ENCODE assay signal across 9 mouse cellular contexts in genomic region chr12:14315780-14316179, GRCm38 (mm10).
DNase-seq lines count a peak whose midpoint lies in the region; ATAC-seq and TF ChIP-seq lines count a peak whose summit lies in the region.
"Had no signal": no experiment of that assay in that cellular context is flagged by ENCODE, and none has a peak within 500 bp of the region (broad histone marks: within the 10 kb centered on the region; RNA-seq: fewer than 3 reads in every experiment).

No protein-coding gene starts in this region.

- no peak for ATAC-seq in limb, embryonic 14.5 days (ENCODE audit: low FRiP score, low read depth)
- no peak for ATAC-seq in megakaryocyte, adult 5-6 weeks (ENCODE audit: poor library complexity, severe bottlenecking)
- no peak for ATAC-seq in midbrain, embryonic 16.5 days

- no peak overlapping the region for H3K4me2 ChIP-seq in limb, embryonic 14.5 days (replicated peaks; ENCODE audit: low read depth, low read length, severe bottlenecking)
- H3K4me2 ChIP-seq in midbrain, embryonic 16.5 days (ENCODE audit: low read length), result no peak overlapping the region
- H3K4me2 ChIP-seq: neural tube, embryonic 12.5 days had no signal

- no peaks in the 10 kb centered on the region for H3K9me3 ChIP-seq in limb, embryonic 14.5 days (ENCODE audit: control insufficient read depth, low read length)
- H3K9me3 ChIP-seq in limb, embryonic 10.5 days (replicated peaks), result no peaks in the 10 kb centered on the region
- H3K9me3 ChIP-seq in midbrain, embryonic 16.5 days (replicated peaks; ENCODE audit: control insufficient read depth, low read length, poor library complexity, severe bottlenecking), result no peaks in the 10 kb centered on the region
- H3K9me3 ChIP-seq: neural tube, embryonic 12.5 days had no signal

- no peak overlapping the region for H3K27ac ChIP-seq in limb, embryonic 14.5 days (replicated peaks; ENCODE audit: low read depth, low read length)
- H3K27ac ChIP-seq in limb, embryonic 10.5 days, result no peak overlapping the region
- no peak overlapping the region for H3K27ac ChIP-seq in midbrain, embryonic 16.5 days (ENCODE audit: low read length)
- H3K27ac ChIP-seq: neural tube, embryonic 12.5 days had no signal

- no peak overlapping the region for H3K9ac ChIP-seq in limb, embryonic 14.5 days (ENCODE audit: low read depth, low read length, severe bottlenecking)
- H3K9ac ChIP-seq in midbrain, embryonic 16.5 days (ENCODE audit: low read depth, low read length), result no peak overlapping the region
- H3K9ac ChIP-seq: neural tube, embryonic 12.5 days had no signal

- TF ChIP-seq POLR2A in limb, embryonic 14.5 days (IDR thresholded peaks at IDR 0.05; ENCODE audit: borderline replicate concordance, extremely low read depth, insufficient read depth, insufficient read length), result no peak
- TF ChIP-seq POLR2A in brain, embryonic 14.5 days (IDR thresholded peaks at IDR 0.05; ENCODE audit: borderline replicate concordance, extremely low read depth, insufficient read depth, insufficient read length, poor library complexity, severe bottlenecking), result no peak

- intact Hi-C loops in left cerebral cortex, postnatal 14 days (cut with DNase I), result loop anchor here (5.0 to 10.0 kb wide), 2 partner anchors 163 to 471 kb away; partner anchors contain the start of gene Fam84a

- H3K27me3 ChIP-seq in limb, embryonic 14.5 days (ENCODE audit: control insufficient read depth, insufficient read depth, low read length), result no peaks in the 10 kb centered on the region
- H3K27me3 ChIP-seq in limb, embryonic 10.5 days (ENCODE audit: low read depth, poor library complexity, severe bottlenecking), result no peaks in the 10 kb centered on the region
- H3K27me3 ChIP-seq in midbrain, embryonic 16.5 days (ENCODE audit: control insufficient read depth, insufficient read depth, low read depth, low read length), result no peaks in the 10 kb centered on the region
- H3K27me3 ChIP-seq: neural tube, embryonic 12.5 days had no signal

- TF ChIP-seq CTCF in brain, embryonic 14.5 days (IDR thresholded peaks at IDR 0.05; ENCODE audit: borderline replicate concordance, extremely low read depth, insufficient read depth, insufficient read length), result peak; percentile 18; the same call in 1 of the 2 replicates

- H3K4me3 ChIP-seq in limb, embryonic 14.5 days (replicated peaks; ENCODE audit: low read length), result no peak overlapping the region
- no peak overlapping the region for H3K4me3 ChIP-seq in limb, embryonic 10.5 days
- H3K4me3 ChIP-seq in midbrain, embryonic 16.5 days (ENCODE audit: low read depth, low read length), result no peak overlapping the region
- H3K4me3 ChIP-seq: neural tube, embryonic 12.5 days had no signal

- no peaks in the 10 kb centered on the region for H3K36me3 ChIP-seq in limb, embryonic 14.5 days (ENCODE audit: control insufficient read depth, insufficient read depth, low read length)
- no peaks in the 10 kb centered on the region for H3K36me3 ChIP-seq in limb, embryonic 10.5 days
- no peaks in the 10 kb centered on the region for H3K36me3 ChIP-seq in midbrain, embryonic 16.5 days (ENCODE audit: control insufficient read depth, insufficient read depth, low read length)
- H3K36me3 ChIP-seq: neural tube, embryonic 12.5 days had no signal

- 67% methylated on average over 5 of the region's 5 CpGs for WGBS in limb, embryonic 14.5 days
- WGBS in limb, embryonic 10.5 days, result 81% methylated on average over 5 of the region's 5 CpGs
- WGBS in midbrain, embryonic 16.5 days, result 62% methylated on average over 5 of the region's 5 CpGs

- H3K4me1 ChIP-seq in limb, embryonic 14.5 days (ENCODE audit: control insufficient read depth, insufficient read depth, low read length), result no peaks in the 10 kb centered on the region
- no peaks in the 10 kb centered on the region for H3K4me1 ChIP-seq in limb, embryonic 10.5 days
- H3K4me1 ChIP-seq in midbrain, embryonic 16.5 days (ENCODE audit: control insufficient read depth, insufficient read depth, low read length), result no peaks in the 10 kb centered on the region
- H3K4me1 ChIP-seq: neural tube, embryonic 12.5 days had no signal

- peak; percentile 52 for DNase-seq in limb, embryonic 14.5 days (ENCODE audit: low spot score)
- no peak for DNase-seq in limb, embryonic 10.5 days (ENCODE audit: low spot score)
- DNase-seq in brain, embryonic 14.5 days (ENCODE audit: low read depth), result peak; percentile 57
- DNase-seq in gonadal fat pad, adult 2 months (ENCODE audit: low read depth), result peak; percentile 34
- DNase-seq in left cerebral cortex, postnatal 14 days (ENCODE audit: low spot score in 2 of 2), result peak; percentile 34 to 46
- no peak for DNase-seq in natural killer cell, adult 2 months (ENCODE audit: low spot score in 2 of 2)

Comparison
In these comparisons a context has a peak if more than half of its experiments do, and no peak if none do; other contexts are left out.
1. DNase-seq: peak in limb, embryonic 14.5 days (single experiment), brain, embryonic 14.5 days (single experiment), gonadal fat pad, adult 2 months (single experiment) and left cerebral cortex, postnatal 14 days (2 of 2); none in limb, embryonic 10.5 days (single experiment) and natural killer cell, adult 2 months (0 of 2).